ENCODE assay signal across 13 mouse cellular contexts in the genomic region with DNA sequence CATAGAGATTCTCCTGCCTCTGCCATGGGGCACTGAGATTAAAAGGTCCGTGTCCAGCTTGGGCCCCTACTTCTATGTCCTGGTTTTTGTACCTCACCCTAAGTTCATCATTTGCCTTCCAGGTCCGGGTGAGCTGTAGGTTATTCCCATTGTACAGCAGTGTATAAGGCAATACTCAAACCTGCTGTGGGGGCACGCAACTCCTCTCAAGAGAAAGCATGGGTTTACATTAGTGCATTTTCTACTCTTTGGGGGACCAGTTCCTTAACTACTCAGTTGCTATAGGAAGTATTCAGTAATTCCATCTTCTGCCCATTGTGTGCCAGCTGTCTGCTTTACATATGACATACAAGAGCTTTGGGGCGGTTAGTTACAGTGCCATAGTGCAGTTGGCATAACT. TPM values are rescaled to one million over a fixed set of nuclear protein-coding genes. Genes with fewer than 3 reads are reported as not detected.
DNase-seq lines count a peak whose midpoint lies in the region; ATAC-seq and TF ChIP-seq lines count a peak whose summit lies in the region.
"Had no signal": no experiment of that assay in that cellular context is flagged by ENCODE, and none has a peak within 500 bp of the region (broad histone marks: within the 10 kb centered on the region; RNA-seq: fewer than 3 reads in every experiment).

No protein-coding gene starts in this region.

- no peaks in the 10 kb centered on the region for H3K9me3 ChIP-seq in kidney, embryonic 15.5 days (replicated peaks)
- no peaks in the 10 kb centered on the region for H3K9me3 ChIP-seq in neural tube, embryonic 13.5 days

- no peaks in the 10 kb centered on the region for H3K27me3 ChIP-seq in kidney, embryonic 15.5 days
- H3K27me3 ChIP-seq in neural tube, embryonic 13.5 days: no peaks in the 10 kb centered on the region

- H3K36me3 ChIP-seq in kidney, embryonic 15.5 days: peaks cover 8% of the 10 kb centered on the region; the same call in 1 of the 2 replicates
- H3K36me3 ChIP-seq in neural tube, embryonic 13.5 days: peaks cover 12% of the 10 kb centered on the region; the same call in 1 of the 2 replicates

- peaks cover 25% of the 10 kb centered on the region for H3K4me1 ChIP-seq in kidney, embryonic 15.5 days
- H3K4me1 ChIP-seq in neural tube, embryonic 13.5 days (replicated peaks): peaks cover 45% of the 10 kb centered on the region

- H3K27ac ChIP-seq in gastrocnemius, adult 2 months: no peak overlapping the region
- no peak overlapping the region for H3K27ac ChIP-seq in kidney, embryonic 15.5 days
- H3K27ac ChIP-seq in neural tube, embryonic 13.5 days (replicated peaks): no peak overlapping the region

- no peak overlapping the region for H3K9ac ChIP-seq in kidney, embryonic 15.5 days
- H3K9ac ChIP-seq in neural tube, embryonic 13.5 days: no peak overlapping the region

- intact Hi-C loops in gastrocnemius, adult 2 months (cut with DNase I): no loop called here

- no peak for TF ChIP-seq CTCF in gastrocnemius, adult 2 months (IDR thresholded peaks at IDR 0.05)

- DNase-seq in gastrocnemius, adult 2 months: no peak
- no peak for DNase-seq in gastrocnemius, adult 18-20 months (ENCODE audit: low spot score)
- DNase-seq in kidney, postnatal 25 days: no peak
- DNase-seq in neural tube, embryonic 10.5 days (ENCODE audit: extremely low spot score, low spot score): no peak
- no peak for DNase-seq in ovary, postnatal 14 days (ENCODE audit: low spot score)
- DNase-seq in urinary bladder, postnatal 4 days (ENCODE audit: low spot score in 2 of 2): no peak
- DNase-seq: cerebellum, postnatal 25 days; gastrocnemius, postnatal 25 days; liver; thymus, adult 2 months had no signal

- H3K4me2 ChIP-seq in kidney, embryonic 15.5 days: peak overlapping the region; percentile 86
- peak overlapping the region; percentile 63 for H3K4me2 ChIP-seq in neural tube, embryonic 13.5 days

- 97% methylated on average over 4 of the region's 4 CpGs for WGBS in kidney, embryonic 15.5 days
- 94% methylated on average over 4 of the region's 4 CpGs for WGBS in neural tube, embryonic 13.5 days

- H3K4me3 ChIP-seq in gastrocnemius, adult 2 months: peak overlapping the region; percentile 39
- no peak overlapping the region for H3K4me3 ChIP-seq in kidney, embryonic 15.5 days (replicated peaks)
- no peak overlapping the region for H3K4me3 ChIP-seq in neural tube, embryonic 13.5 days
- H3K4me3 ChIP-seq: erythroblast, embryonic 14.5 days had no signal

- ATAC-seq in kidney, embryonic 15.5 days (replicated peaks; ENCODE audit: low FRiP score): no peak
- ATAC-seq in neural tube, embryonic 13.5 days (ENCODE audit: low read depth): no peak

RNA-seq across cellular contexts. Expression of a gene that starts 2.7 kb away (rescaled TPM):
- 1 to 10 TPM; 3.2 to 3.8 TPM for total RNA-seq in gastrocnemius, adult 2 months (2021)
- total RNA-seq in gastrocnemius, adult 18-20 months (2021): 1 to 10 TPM; 2.2 to 3.4 TPM
- 14.6 and 16.2 TPM in 2 replicates for polyA plus RNA-seq in kidney, embryonic 15.5 days (2015; fragmentation: Nextera tagmentation; extraction: Ambion mirVana)
- 20.5 and 23.6 TPM in 2 replicates for polyA plus RNA-seq in neural tube, embryonic 13.5 days (2015; fragmentation: Nextera tagmentation; extraction: Ambion mirVana)
